Mouse (Mus musculus): ENCODE data around the gene Gm38431. TPM values are rescaled to one million over a fixed set of nuclear protein-coding genes. Genes with fewer than 3 reads are reported as not detected.
"Not testable (repeated sequence)": the region's sequence is repeated elsewhere in the genome, so short reads cannot be mapped to it uniquely, and the experiment has no call there.

Gm38431 gene
- polyA plus RNA-seq, 1 experiment: not detected

- no peak overlapping the region for H3K4me3 ChIP-seq (ENCODE audit: insufficient read depth, low read depth, low read length)
Measured at GRCm38 (mm10) chr9:21083324-21083723, 8.5 kb downstream of the Gm38431 start.

DNA sequence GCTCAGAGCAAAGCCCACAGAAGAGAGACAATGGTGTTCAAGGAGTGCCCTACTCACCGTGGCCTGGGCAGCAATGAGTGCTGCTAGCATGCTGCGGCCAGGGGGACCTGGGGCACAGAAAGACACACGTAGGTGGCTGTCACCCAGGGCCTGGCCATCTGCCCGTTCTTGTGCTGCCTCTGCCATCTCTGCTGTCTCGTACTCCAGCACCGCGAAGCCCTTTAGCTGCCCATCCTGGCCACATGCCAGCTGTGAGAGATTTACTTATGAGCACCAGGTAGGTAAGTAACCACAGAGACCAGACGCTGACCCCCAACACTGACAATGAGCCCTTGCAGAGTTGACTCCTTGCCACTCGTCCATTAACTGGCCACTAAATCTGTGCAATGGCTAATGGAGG lies 10.7 kb downstream of the Gm38431 start:
- no peaks in the 10 kb centered on the region for H3K4me1 ChIP-seq (ENCODE audit: control insufficient read depth, insufficient read depth, insufficient read length, low read length)
- no peak overlapping the region for H3K4me3 ChIP-seq (ENCODE audit: insufficient read depth, low read depth, low read length)
- H3K27ac ChIP-seq (replicated peaks; ENCODE audit: low read depth, low read length): no peak overlapping the region

More at GRCm38 (mm10) chr9:21083324-21083723, 8.5 kb downstream of the Gm38431 start:
- H3K4me1 ChIP-seq (ENCODE audit: control insufficient read depth, insufficient read depth, insufficient read length, low read length): no peaks in the 10 kb centered on the region
- H3K27ac ChIP-seq (replicated peaks; ENCODE audit: low read depth, low read length): no peak overlapping the region

DNA sequence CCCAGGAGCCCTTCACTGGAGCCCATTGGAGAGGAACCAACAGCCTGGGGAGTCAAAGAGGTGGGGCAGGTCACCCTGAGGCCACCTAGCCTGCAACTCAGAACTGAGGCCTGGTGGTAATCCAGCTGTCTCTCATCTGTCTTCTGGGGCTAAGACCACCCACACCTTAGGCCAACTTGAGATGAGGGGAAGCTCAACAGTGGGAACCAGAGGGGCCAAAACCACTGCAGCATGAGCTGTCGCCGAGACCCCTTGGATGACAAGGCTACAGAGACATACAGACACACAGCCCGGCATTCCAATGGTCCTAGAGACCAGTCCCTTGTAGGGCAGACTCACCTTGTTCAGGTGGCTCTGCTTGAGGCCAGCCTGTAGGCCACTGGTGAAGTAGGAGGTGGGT lies 16.2 kb downstream of the Gm38431 start:
- Histone ChIP-seq H3K27ac (replicated peaks; ENCODE audit: low read depth, low read length) (no peak overlapping the region), H3K4me3 (ENCODE audit: insufficient read depth, low read depth, low read length) (no peak overlapping the region), H3K4me1 (ENCODE audit: control insufficient read depth, insufficient read depth, insufficient read length, low read length) (peaks cover 7% of the 10 kb centered on the region; the same call in 1 of the 2 replicates)

- H3K4me3 ChIP-seq (ENCODE audit: insufficient read depth, low read depth, low read length): peak overlapping the region; percentile 80; the same call in 1 of the 2 replicates
- H3K27ac ChIP-seq (replicated peaks; ENCODE audit: low read depth, low read length): no peak overlapping the region
- peaks cover 7% of the 10 kb centered on the region; the same call in 1 of the 2 replicates for H3K4me1 ChIP-seq (ENCODE audit: control insufficient read depth, insufficient read depth, insufficient read length, low read length)
Measured at GRCm38 (mm10) chr9:21074173-21074572, 17.6 kb downstream of the Gm38431 start.

- Histone ChIP-seq H3K4me1 (ENCODE audit: control insufficient read depth, insufficient read depth, insufficient read length, low read length) (peaks cover 7% of the 10 kb centered on the region; the same call in 1 of the 2 replicates), H3K4me3 (ENCODE audit: insufficient read depth, low read depth, low read length) (peak within 1 kb of the TSS; percentile 80), H3K27ac (replicated peaks; ENCODE audit: low read depth, low read length) (peak within 1 kb of the TSS; percentile 78)
Measured at GRCm38 (mm10) chr9:21073044-21073840, 18.6 kb downstream of the Gm38431 start, which contains the start of the genes Gm49373 and Fdx1l. TSS of gene Gm49373 (minus strand) at chr9:21073096. TSS of gene Fdx1l (minus strand) at chr9:21073614.

GRCm38 (mm10) chr9:21072641-21073040 lies 19.2 kb downstream of the Gm38431 start:
- H3K4me3 ChIP-seq (ENCODE audit: insufficient read depth, low read depth, low read length): peak overlapping the region; percentile 80
- no peak overlapping the region for H3K27ac ChIP-seq (replicated peaks; ENCODE audit: low read depth, low read length)
- peaks cover 7% of the 10 kb centered on the region; the same call in 1 of the 2 replicates for H3K4me1 ChIP-seq (ENCODE audit: control insufficient read depth, insufficient read depth, insufficient read length, low read length)

- no peak within 1 kb of the TSS for H3K4me3 ChIP-seq (ENCODE audit: insufficient read depth, low read depth, low read length)
- no peak within 1 kb of the TSS for H3K27ac ChIP-seq (replicated peaks; ENCODE audit: low read depth, low read length)
- H3K4me1 ChIP-seq (ENCODE audit: control insufficient read depth, insufficient read depth, insufficient read length, low read length): no peaks in the 10 kb centered on the region
Measured at GRCm38 (mm10) chr9:21067006-21067684, 24.7 kb downstream of the Gm38431 start, which contains the start of gene Zglp1. TSS of gene Zglp1 (minus strand) at chr9:21067093.

- no peak overlapping the region for H3K27ac ChIP-seq (replicated peaks; ENCODE audit: low read depth, low read length)
- H3K4me3 ChIP-seq (ENCODE audit: insufficient read depth, low read depth, low read length): no peak overlapping the region
- H3K4me1 ChIP-seq (ENCODE audit: control insufficient read depth, insufficient read depth, insufficient read length, low read length): no peaks in the 10 kb centered on the region
Measured at GRCm38 (mm10) chr9:21062928-21063327, 28.9 kb downstream of the Gm38431 start.

DNA sequence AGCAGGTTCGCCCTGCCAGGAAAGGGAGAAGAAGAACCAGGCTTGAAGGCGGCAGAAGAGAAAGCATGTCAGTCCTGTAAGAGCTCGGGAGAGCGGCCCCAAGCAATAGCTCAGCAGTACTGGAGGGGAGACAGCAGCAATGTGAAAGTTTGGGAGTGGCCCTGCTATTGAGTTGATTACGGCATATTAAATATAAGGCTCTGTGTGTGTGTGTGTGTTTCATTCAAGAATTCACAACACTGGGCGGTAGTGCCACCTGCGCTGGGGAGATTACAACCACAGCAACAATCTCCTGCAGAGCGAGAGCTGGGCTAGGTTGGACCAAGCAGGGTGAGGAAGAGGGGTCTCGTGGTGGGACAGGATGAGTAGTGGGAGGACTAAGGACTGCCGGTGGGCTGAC lies 40.2 kb downstream of the Gm38431 start:
- Histone ChIP-seq H3K4me3 (ENCODE audit: insufficient read depth, low read depth, low read length) (no peak overlapping the region), H3K27ac (replicated peaks; ENCODE audit: low read depth, low read length) (no peak overlapping the region), H3K4me1 (ENCODE audit: control insufficient read depth, insufficient read depth, insufficient read length, low read length) (no peaks in the 10 kb centered on the region)

- Histone ChIP-seq H3K4me1 (ENCODE audit: control insufficient read depth, insufficient read depth, insufficient read length, low read length) (no peaks in the 10 kb centered on the region), H3K27ac (replicated peaks; ENCODE audit: low read depth, low read length) (no peak overlapping the region), H3K4me3 (ENCODE audit: insufficient read depth, low read depth, low read length) (no peak overlapping the region)
Measured at GRCm38 (mm10) chr9:21045235-21045634, 46.6 kb downstream of the Gm38431 start.

- H3K4me3 ChIP-seq (ENCODE audit: insufficient read depth, low read depth, low read length); H3K4me1 ChIP-seq (ENCODE audit: control insufficient read depth, insufficient read depth, insufficient read length, low read length); H3K27ac ChIP-seq (replicated peaks; ENCODE audit: low read depth, low read length): not testable (repeated sequence)
Measured at GRCm38 (mm10) chr9:21044785-21045184, 47.0 kb downstream of the Gm38431 start.

DNA sequence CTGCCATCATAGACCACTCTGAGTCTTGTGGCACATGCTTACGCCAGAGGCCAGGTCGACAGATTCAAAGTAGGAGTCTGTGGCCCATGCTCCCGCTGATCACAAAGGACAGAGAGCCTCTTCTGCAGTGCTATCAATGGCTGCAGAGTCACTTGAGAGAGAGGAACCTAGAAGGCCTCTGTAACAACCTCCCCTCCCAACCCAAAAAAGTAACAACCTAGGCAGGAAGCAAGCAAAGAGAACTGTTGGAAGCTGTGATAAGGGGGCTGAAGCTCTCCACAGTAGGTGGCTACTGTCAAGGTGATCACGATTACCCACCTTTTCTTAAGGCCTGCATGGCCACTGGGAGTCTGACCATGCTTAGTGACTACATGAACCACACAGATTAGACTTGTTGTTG lies 48.2 kb downstream of the Gm38431 start:
- no peaks in the 10 kb centered on the region for H3K4me1 ChIP-seq (ENCODE audit: control insufficient read depth, insufficient read depth, insufficient read length, low read length)
- H3K27ac ChIP-seq (replicated peaks; ENCODE audit: low read depth, low read length): no peak overlapping the region
- no peak overlapping the region for H3K4me3 ChIP-seq (ENCODE audit: insufficient read depth, low read depth, low read length)

DNA sequence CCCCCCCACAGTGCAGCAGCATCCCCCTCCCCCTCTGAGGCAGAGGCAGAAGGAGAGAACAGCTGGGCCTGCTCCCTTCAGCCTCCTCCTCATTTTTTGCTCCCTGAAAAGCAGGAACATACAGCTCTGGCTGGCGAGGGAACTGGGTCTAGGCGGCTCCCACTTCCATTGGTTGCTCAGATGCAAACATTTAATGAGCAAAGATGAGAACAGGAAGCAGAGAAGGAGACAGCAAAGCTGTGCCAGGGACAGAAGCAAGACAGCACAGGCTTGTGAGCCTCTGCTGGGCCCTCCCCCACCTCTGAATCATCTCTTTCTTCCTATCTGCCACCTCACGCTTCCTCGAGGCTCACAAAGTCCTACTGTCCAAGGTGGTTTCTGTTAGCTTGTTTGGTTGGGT lies 50.5 kb downstream of the Gm38431 start:
- Histone ChIP-seq H3K4me3 (ENCODE audit: insufficient read depth, low read depth, low read length) (no peak overlapping the region), H3K27ac (replicated peaks; ENCODE audit: low read depth, low read length) (no peak overlapping the region), H3K4me1 (ENCODE audit: control insufficient read depth, insufficient read depth, insufficient read length, low read length) (no peaks in the 10 kb centered on the region)

DNA sequence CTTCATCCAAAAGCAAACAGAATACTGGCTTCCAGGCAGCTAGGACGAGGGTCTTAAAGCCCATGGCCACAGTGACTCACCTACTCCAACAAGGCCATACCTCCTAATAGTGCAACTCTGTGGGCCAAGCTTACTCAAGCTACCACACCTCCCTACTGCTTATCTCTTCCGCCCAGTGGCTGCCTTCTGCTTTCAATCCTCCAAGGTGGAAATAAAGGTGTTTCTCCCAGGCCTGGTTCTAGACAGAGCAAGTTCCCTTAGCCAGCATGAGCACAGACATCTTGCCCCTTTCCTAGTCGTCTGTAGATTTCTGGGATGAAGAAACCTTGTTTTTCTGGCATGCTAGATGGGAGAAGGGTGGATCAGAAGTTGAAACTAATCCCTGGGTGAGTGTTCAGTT lies 52.0 kb downstream of the Gm38431 start:
- H3K4me3 ChIP-seq (ENCODE audit: insufficient read depth, low read depth, low read length): no peak overlapping the region
- H3K27ac ChIP-seq (replicated peaks; ENCODE audit: low read depth, low read length): no peak overlapping the region
- no peaks in the 10 kb centered on the region for H3K4me1 ChIP-seq (ENCODE audit: control insufficient read depth, insufficient read depth, insufficient read length, low read length)

DNA sequence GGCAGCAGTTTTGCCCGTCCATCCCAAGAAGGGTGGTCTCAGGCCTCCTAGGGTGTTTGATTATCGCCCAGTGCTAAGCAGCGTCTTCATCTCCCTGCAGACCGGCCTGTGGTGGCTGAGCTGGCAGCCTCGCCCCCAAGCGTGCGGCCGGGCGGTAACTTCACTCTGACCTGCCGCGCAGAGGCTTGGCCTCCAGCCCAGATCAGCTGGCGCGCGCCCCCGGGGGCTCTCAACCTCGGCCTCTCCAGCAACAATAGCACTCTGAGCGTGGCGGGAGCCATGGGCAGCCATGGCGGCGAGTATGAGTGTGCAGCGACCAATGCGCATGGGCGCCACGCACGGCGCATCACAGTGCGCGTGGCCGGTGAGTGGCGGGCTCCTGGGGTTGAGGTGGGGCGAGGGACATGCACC lies 54.3 kb downstream of the Gm38431 start:
- Histone ChIP-seq H3K4me3 (ENCODE audit: insufficient read depth, low read depth, low read length) (no peak overlapping the region), H3K27ac (replicated peaks; ENCODE audit: low read depth, low read length) (no peak overlapping the region), H3K4me1 (ENCODE audit: control insufficient read depth, insufficient read depth, insufficient read length, low read length) (no peaks in the 10 kb centered on the region)
